Mouse (Mus musculus) bone marrow macrophage, adult 2 months (primary cell): ENCODE measurements around the gene Arhgef16.

Source experiments
- CTCF ChIP-seq: IDR thresholded peaks from 2 replicates; pipeline ENCODE4 v1.5.1; 2012; ENCODE audit warnings: low read depth, mild to moderate bottlenecking, low read length, moderate library complexity
- POLR2A ChIP-seq: IDR thresholded peaks from 2 replicates; pipeline ENCODE4 v1.6.1; 2012; ENCODE audit warnings: mild to moderate bottlenecking, low read depth, low read length, borderline replicate concordance

GRCm38 (mm10) chr4:154335761-154336160 lies 34.3 kb upstream of the Arhgef16 start, which contains the start of gene B230104I21Rik:
- TF ChIP-seq POLR2A (no peak), CTCF (no peak)
